Mouse (Mus musculus) ES-E14 (cell line): ENCODE results near the gene Gm45717. TPM values are rescaled to one million over a fixed set of nuclear protein-coding genes. Genes with fewer than 3 reads are reported as not detected.
"Not testable (repeated sequence)": the region's sequence is repeated elsewhere in the genome, so short reads cannot be mapped to it uniquely, and the experiment has no call there.

Experiments used
- DNase-seq: peaks from one replicate; pipeline ENCODE4 v3.0.0-alpha.2; 2013; ENCODE audit warnings: low read depth, low spot score
- H3K27ac ChIP-seq: 2 replicates; pipeline ENCODE4 v1.5.1; 2012; ENCODE audit warnings: low read depth, mild to moderate bottlenecking, low read length, moderate library complexity, mixed read lengths; ENCODE audit not compliant: poor library complexity, insufficient read depth, severe bottlenecking
- H3K36me3 ChIP-seq: 2 replicates; pipeline ENCODE4 v1.6.1; 2012; ENCODE audit warnings: mild to moderate bottlenecking, low read length, moderate library complexity, mixed read lengths; ENCODE audit not compliant: control insufficient read depth, poor library complexity, insufficient read depth, severe bottlenecking
- H3K4me1 ChIP-seq, 2 experiments: fragments of 150-350 bp in 1 of 2; sonication (generic) in 1 of 2; 2 replicates each; pipeline ENCODE4 v1.6.1; 2012; ENCODE audit warnings: low read length in 2 of 2, mild to moderate bottlenecking in 1 of 2, mixed read lengths in 1 of 2; ENCODE audit not compliant: control insufficient read depth in 2 of 2, insufficient read depth in 2 of 2, poor library complexity in 1 of 2
- H3K4me3 ChIP-seq, 2 experiments: fragments of 150-350 bp in 1 of 2; sonication (generic) in 1 of 2; 2 replicates each; pipeline ENCODE4 v1.5.1; 2012; ENCODE audit warnings: low read length in 2 of 2, low read depth in 1 of 2, mild to moderate bottlenecking in 1 of 2, mixed read lengths in 1 of 2; ENCODE audit not compliant: insufficient read depth in 1 of 2, poor library complexity in 1 of 2, severe bottlenecking in 1 of 2
- H3K9ac ChIP-seq: 2 replicates; pipeline ENCODE4 v1.6.1; 2012; ENCODE audit warnings: low read depth, mild to moderate bottlenecking, low read length, mixed read lengths; ENCODE audit not compliant: poor library complexity, insufficient read depth, severe bottlenecking
- H3K9me3 ChIP-seq: fragments of 150-350 bp; sonication (generic); 2 replicates; pipeline ENCODE4 v1.6.1; 2012; ENCODE audit warnings: low read depth, mild to moderate bottlenecking, low read length; ENCODE audit not compliant: control insufficient read depth, insufficient read depth
- CHD2 ChIP-seq: IDR thresholded peaks from 2 replicates; pipeline ENCODE4 v1.6.1; 2014; ENCODE audit warnings: mild to moderate bottlenecking, low read depth, low read length, inconsistent platforms
- HCFC1 ChIP-seq: IDR thresholded peaks from 2 replicates; pipeline ENCODE4 v1.6.1; 2012; ENCODE audit warnings: low read length, inconsistent platforms, borderline replicate concordance; ENCODE audit not compliant: insufficient read depth
- MAFK ChIP-seq: IDR thresholded peaks from 2 replicates; pipeline ENCODE4 v1.6.1; 2014; ENCODE audit warnings: mild to moderate bottlenecking, low read depth, low read length, inconsistent platforms; ENCODE audit not compliant: insufficient read depth
- ZC3H11A ChIP-seq: IDR thresholded peaks from 2 replicates; pipeline ENCODE4 v1.6.1; 2012; ENCODE audit warnings: low read depth, mild to moderate bottlenecking, inconsistent platforms, low read length, borderline replicate concordance
- ZNF384 ChIP-seq: IDR thresholded peaks from 2 replicates; pipeline ENCODE4 v1.6.1; 2012; ENCODE audit warnings: low read depth, low read length, inconsistent platforms
- in situ Hi-C, 2 experiments: fragments of 600-800 bp; cut with MboI; formaldehyde crosslinking; loops; one replicate each; pipeline ENCODE4 v1.15.1; 2025; ENCODE audit warnings: low sequenced_read_pairs in 2 of 2, inconsistent platforms in 1 of 2; ENCODE audit not compliant: unreplicated experiment in 2 of 2
- total RNA-seq: library from RNA; depleted of rRNA; stranded (reverse); fragments of 300-350 nt; gene quantifications from 2 replicates; pipeline ENCODE4 v1.2.3, GENCODE M21; 2012

The Gm45717 gene
- total RNA-seq, 1 experiment = not detected

- Histone ChIP-seq H3K36me3 (peaks cover 9% of the 10 kb centered on the region; the same call in 1 of the 2 replicates), H3K9me3 (no peaks in the 10 kb centered on the region), H3K4me1 (peaks cover 21 to 43% of the 10 kb centered on the region in 2 experiments), H3K4me3 (no peak overlapping the region), H3K27ac (peak overlapping the region; percentile 95), H3K9ac (peak overlapping the region; percentile 2; the same call in 1 of the 2 replicates)
- TF ChIP-seq CHD2 (0 out of 2 replicates have a peak, but pooled peaks have one; percentile 8), MAFK (no peak)
- in situ Hi-C loops = no loop called here
- no peak for DNase-seq
These were observed 17.8 kb upstream of the Gm45717 start for GRCm38 (mm10) chr7:140973396-140974165.

DNA sequence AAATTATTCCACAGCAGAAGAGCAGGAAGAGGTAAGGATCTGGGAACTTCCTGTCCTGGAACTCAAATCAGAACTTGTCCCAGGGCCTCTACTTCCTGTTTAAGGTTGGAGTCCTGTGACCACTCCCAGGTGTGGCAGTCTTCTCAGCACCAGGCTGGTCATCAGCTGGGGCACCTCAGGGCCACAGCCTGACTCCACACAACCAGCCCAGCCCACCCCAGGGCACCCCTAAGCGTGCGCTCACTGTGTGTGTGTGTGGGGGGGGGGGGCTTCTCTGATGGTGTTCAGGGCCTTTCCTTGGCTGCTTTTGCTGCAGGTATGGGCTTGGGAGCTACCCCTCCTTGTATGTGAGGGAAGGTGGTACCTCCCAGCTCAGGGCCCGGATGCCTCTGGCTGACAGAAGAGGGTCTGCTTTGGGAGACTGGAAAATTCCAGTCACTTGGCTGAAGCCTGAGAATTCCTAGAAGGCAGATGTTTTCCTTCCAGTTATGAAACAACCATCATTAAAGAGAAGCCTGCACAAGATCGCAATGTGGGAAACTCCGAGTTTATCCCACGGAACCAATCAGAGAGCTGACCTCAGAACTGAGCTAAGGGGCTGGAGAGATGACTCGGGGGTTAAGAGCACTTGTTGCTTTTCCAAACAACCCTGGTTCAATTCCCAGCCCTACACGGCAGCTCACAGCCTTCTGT is 15.9 kb upstream of the Gm45717 start:
- in situ Hi-C loops = no loop called here
- H3K4me1 ChIP-seq = peaks cover 25 to 52% of the 10 kb centered on the region in 2 experiments

DNA sequence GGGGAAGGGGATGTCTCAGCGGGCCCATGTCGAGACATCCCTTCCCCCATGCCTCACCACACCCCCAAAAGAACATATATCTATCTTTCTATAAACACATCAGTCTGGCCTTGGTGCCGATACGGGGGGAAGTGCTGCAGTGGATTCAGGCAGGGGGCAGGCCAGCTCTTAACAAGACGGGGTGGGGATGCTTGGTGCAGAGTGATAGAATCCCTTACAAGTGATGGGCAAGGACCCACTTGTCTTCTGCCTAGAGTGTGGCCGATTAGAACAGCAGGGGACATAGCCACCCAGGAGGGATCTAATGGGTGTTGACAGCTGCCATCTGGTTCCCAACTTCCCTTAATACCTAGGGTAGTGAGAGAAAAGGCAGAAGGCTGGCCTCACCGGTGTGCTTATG is 15.2 kb upstream of the Gm45717 start:
- Histone ChIP-seq H3K9me3 (no peaks in the 10 kb centered on the region), H3K4me3 (no peak overlapping the region), H3K4me1 (peaks cover 23 to 51% of the 10 kb centered on the region in 2 experiments), H3K9ac (no peak overlapping the region), H3K27ac (peak overlapping the region; percentile 17; the same call in 1 of the 2 replicates), H3K36me3 (peaks cover 9% of the 10 kb centered on the region; the same call in 1 of the 2 replicates)
- no peak for TF ChIP-seq CHD2
- TF ChIP-seq ZC3H11A = no peak
- TF ChIP-seq ZNF384 = no peak
- no peak for TF ChIP-seq MAFK
- TF ChIP-seq HCFC1 = no peak
- no peak for DNase-seq
- in situ Hi-C loops = no loop called here

More for the DNA sequence above, 15.9 kb upstream of the Gm45717 start:
- TF ChIP-seq HCFC1 (no peak), ZC3H11A (no peak), MAFK (no peak), CHD2 (no peak), ZNF384 (no peak)
- no peak for DNase-seq
- H3K36me3 ChIP-seq = peaks cover 9% of the 10 kb centered on the region; the same call in 1 of the 2 replicates
- no peak overlapping the region; the same call in 1 of the 2 replicates for H3K9ac ChIP-seq
- peak overlapping the region; percentile 45; the same call in 1 of the 2 replicates for H3K27ac ChIP-seq
- H3K4me3 ChIP-seq = no peak overlapping the region
- no peaks in the 10 kb centered on the region for H3K9me3 ChIP-seq

GRCm38 (mm10) chr7:140968710-140969109 is 13.0 kb upstream of the Gm45717 start:
- Histone ChIP-seq H3K9ac (peak overlapping the region; percentile 12; the same call in 1 of the 2 replicates), H3K4me3 (peak overlapping the region; percentile 51 to 77), H3K4me1 (peaks cover 13 to 48% of the 10 kb centered on the region in 2 experiments; a peak in 3 of 4 replicates)
- H3K27ac ChIP-seq, H3K9me3 ChIP-seq, DNase-seq, H3K36me3 ChIP-seq, in situ Hi-C loops: not testable (repeated sequence)
